Mouse (Mus musculus): ENCODE measurements around the gene Olfr784. TPM values are rescaled to one million over a fixed set of nuclear protein-coding genes. Genes with fewer than 3 reads are reported as not detected.

The Olfr784 gene
- polyA plus RNA-seq (2014; fragmentation: Illumina TruSeq; extraction: RNeasy Lipid Tissue Mini Kit (QIAGEN cat#74804); ENCODE audit: low read depth, low replicate concordance): not detected

DNA sequence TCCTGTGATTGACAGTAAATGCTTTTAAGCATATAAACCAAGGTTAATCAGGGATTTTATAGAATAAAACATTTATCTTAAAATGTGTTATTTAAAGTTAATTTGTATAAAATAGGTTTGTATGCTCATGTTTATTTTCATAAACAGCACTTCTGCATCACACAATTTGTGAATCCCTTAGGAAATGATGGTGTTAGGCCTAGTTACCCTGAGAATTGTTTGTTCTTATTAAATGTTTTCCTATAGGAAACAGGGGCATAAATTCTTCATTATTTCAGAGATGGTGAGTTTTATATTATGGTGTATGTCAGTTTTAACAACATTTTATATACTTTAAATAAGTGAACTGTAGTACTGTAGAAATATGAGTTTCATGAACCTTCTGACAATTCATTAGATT is at the start of gene Olfr784:
Gene Olfr784, plus strand, starts transcription at position 301 of the 400 bp plus-strand sequence.

DNA sequence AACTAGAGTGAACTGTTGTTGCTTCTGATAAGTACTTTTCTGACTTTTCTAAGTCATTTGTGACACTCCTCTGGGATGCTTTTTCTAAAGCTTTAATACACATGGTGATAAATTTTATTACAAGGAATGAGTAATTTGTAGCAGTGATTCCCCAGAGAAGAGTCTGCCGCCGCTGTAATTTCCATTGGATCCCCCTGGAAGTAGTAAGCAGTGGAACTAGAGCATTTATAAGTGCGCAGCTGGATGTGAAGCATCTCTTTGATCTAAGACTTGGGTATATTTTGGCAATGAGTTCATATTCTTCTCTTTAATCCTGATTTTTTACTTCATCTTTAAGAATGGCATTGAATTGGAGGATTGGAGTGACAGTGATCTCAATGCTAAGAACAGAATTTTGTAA is 35.3 kb upstream of the Olfr784 start, which contains the start of gene Olfr782:
Gene Olfr782, plus strand, starts transcription at position 301 of the 400 bp plus-strand sequence.

DNA sequence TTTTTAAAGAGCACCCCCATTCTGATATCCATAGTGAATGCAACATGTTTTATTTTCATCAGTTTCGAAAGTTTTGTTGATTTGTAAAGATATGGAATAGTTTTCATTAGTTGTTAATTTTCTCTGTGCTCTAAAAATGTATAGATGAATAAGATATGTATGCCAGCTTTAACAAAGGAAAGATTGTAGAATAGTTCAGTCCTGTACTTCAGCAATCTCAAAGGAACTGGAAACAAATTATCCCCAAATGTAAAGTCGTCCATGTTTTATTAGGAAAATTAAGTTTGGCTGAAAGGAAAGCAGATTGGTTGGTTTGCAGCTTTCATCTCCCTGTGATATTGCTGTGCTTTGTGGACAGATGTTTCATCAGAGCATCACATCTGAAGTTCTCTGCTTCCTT is 21.2 kb downstream of the Olfr784 start, which contains the start of gene Olfr785:
Gene Olfr785, plus strand, starts transcription at position 301 of the 400 bp plus-strand sequence.

DNA sequence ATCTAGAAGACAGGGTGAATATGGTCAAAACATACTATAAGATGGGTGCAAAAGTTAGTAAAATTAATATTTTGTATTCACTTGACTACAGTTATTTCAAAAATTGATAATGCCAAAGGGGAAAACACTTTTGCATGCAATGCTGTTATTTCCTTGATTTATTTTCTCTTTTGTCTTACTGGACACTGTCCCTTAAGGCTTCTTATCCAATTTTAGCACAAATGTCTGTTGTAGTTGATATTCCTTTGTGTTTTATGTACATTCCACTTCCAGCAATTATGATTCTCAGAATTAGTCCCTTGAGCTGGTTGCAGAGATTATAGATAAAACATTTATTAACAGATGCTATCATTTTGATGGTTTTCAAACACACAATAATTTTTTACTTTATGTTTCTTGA is 43.1 kb downstream of the Olfr784 start, which contains the start of gene Olfr786:
Gene Olfr786, plus strand, starts transcription at position 301 of the 400 bp plus-strand sequence.

Other genes with a start within 250 kb of the Olfr784 start
- not detected for gene Olfr770, start 245.1 kb upstream of the Olfr784 start, polyA plus RNA-seq (2014; fragmentation: Illumina TruSeq; extraction: RNeasy Lipid Tissue Mini Kit (QIAGEN cat#74804); ENCODE audit: low read depth, low replicate concordance)
- not detected for gene Olfr771, start 219.3 kb upstream of the Olfr784 start, polyA plus RNA-seq (2014; fragmentation: Illumina TruSeq; extraction: RNeasy Lipid Tissue Mini Kit (QIAGEN cat#74804); ENCODE audit: low read depth, low replicate concordance)
- not detected for gene Olfr772, start 206.2 kb upstream of the Olfr784 start, polyA plus RNA-seq (2014; fragmentation: Illumina TruSeq; extraction: RNeasy Lipid Tissue Mini Kit (QIAGEN cat#74804); ENCODE audit: low read depth, low replicate concordance)
- not detected for gene Olfr773, start 196.7 kb upstream of the Olfr784 start, polyA plus RNA-seq (2014; fragmentation: Illumina TruSeq; extraction: RNeasy Lipid Tissue Mini Kit (QIAGEN cat#74804); ENCODE audit: low read depth, low replicate concordance)
- gene Olfr774, start 147.9 kb upstream of the Olfr784 start, polyA plus RNA-seq (2014; fragmentation: Illumina TruSeq; extraction: RNeasy Lipid Tissue Mini Kit (QIAGEN cat#74804); ENCODE audit: low read depth, low replicate concordance): not detected
- not detected for gene Olfr775, start 135.7 kb upstream of the Olfr784 start, polyA plus RNA-seq (2014; fragmentation: Illumina TruSeq; extraction: RNeasy Lipid Tissue Mini Kit (QIAGEN cat#74804); ENCODE audit: low read depth, low replicate concordance)
- not detected for gene Olfr776, start 125.0 kb upstream of the Olfr784 start, polyA plus RNA-seq (2014; fragmentation: Illumina TruSeq; extraction: RNeasy Lipid Tissue Mini Kit (QIAGEN cat#74804); ENCODE audit: low read depth, low replicate concordance)
- not detected for gene Olfr777, start 112.6 kb upstream of the Olfr784 start, polyA plus RNA-seq (2014; fragmentation: Illumina TruSeq; extraction: RNeasy Lipid Tissue Mini Kit (QIAGEN cat#74804); ENCODE audit: low read depth, low replicate concordance)
- not detected for gene Olfr780, start 66.0 kb upstream of the Olfr784 start, polyA plus RNA-seq (2014; fragmentation: Illumina TruSeq; extraction: RNeasy Lipid Tissue Mini Kit (QIAGEN cat#74804); ENCODE audit: low read depth, low replicate concordance)
- not detected for gene Olfr781, start 55.2 kb upstream of the Olfr784 start, polyA plus RNA-seq (2014; fragmentation: Illumina TruSeq; extraction: RNeasy Lipid Tissue Mini Kit (QIAGEN cat#74804); ENCODE audit: low read depth, low replicate concordance)
- not detected for gene Olfr782, start 35.2 kb upstream of the Olfr784 start, polyA plus RNA-seq (2014; fragmentation: Illumina TruSeq; extraction: RNeasy Lipid Tissue Mini Kit (QIAGEN cat#74804); ENCODE audit: low read depth, low replicate concordance)
- gene Olfr785, start 21.3 kb downstream of the Olfr784 start, polyA plus RNA-seq (2014; fragmentation: Illumina TruSeq; extraction: RNeasy Lipid Tissue Mini Kit (QIAGEN cat#74804); ENCODE audit: low read depth, low replicate concordance): not detected
- not detected for gene Olfr786, start 43.2 kb downstream of the Olfr784 start, polyA plus RNA-seq (2014; fragmentation: Illumina TruSeq; extraction: RNeasy Lipid Tissue Mini Kit (QIAGEN cat#74804); ENCODE audit: low read depth, low replicate concordance)
- not detected for gene Olfr787, start 77.8 kb downstream of the Olfr784 start, polyA plus RNA-seq (2014; fragmentation: Illumina TruSeq; extraction: RNeasy Lipid Tissue Mini Kit (QIAGEN cat#74804); ENCODE audit: low read depth, low replicate concordance)
- not detected for gene Olfr788, start 86.9 kb downstream of the Olfr784 start, polyA plus RNA-seq (2014; fragmentation: Illumina TruSeq; extraction: RNeasy Lipid Tissue Mini Kit (QIAGEN cat#74804); ENCODE audit: low read depth, low replicate concordance)
- gene Olfr789, start 100.7 kb downstream of the Olfr784 start, polyA plus RNA-seq (2014; fragmentation: Illumina TruSeq; extraction: RNeasy Lipid Tissue Mini Kit (QIAGEN cat#74804); ENCODE audit: low read depth, low replicate concordance): not detected
- gene Olfr790, start 114.4 kb downstream of the Olfr784 start, polyA plus RNA-seq (2014; fragmentation: Illumina TruSeq; extraction: RNeasy Lipid Tissue Mini Kit (QIAGEN cat#74804); ENCODE audit: low read depth, low replicate concordance): not detected
- gene Olfr791, start 137.7 kb downstream of the Olfr784 start, polyA plus RNA-seq (2014; fragmentation: Illumina TruSeq; extraction: RNeasy Lipid Tissue Mini Kit (QIAGEN cat#74804); ENCODE audit: low read depth, low replicate concordance): not detected
- gene Olfr792, start 155.1 kb downstream of the Olfr784 start, polyA plus RNA-seq (2014; fragmentation: Illumina TruSeq; extraction: RNeasy Lipid Tissue Mini Kit (QIAGEN cat#74804); ENCODE audit: low read depth, low replicate concordance): not detected
- gene Olfr794, start 183.6 kb downstream of the Olfr784 start, polyA plus RNA-seq (2014; fragmentation: Illumina TruSeq; extraction: RNeasy Lipid Tissue Mini Kit (QIAGEN cat#74804); ENCODE audit: low read depth, low replicate concordance): not detected
- gene Olfr796, start 228.5 kb downstream of the Olfr784 start, polyA plus RNA-seq (2014; fragmentation: Illumina TruSeq; extraction: RNeasy Lipid Tissue Mini Kit (QIAGEN cat#74804); ENCODE audit: low read depth, low replicate concordance): not detected
- not detected for gene Olfr798, start 243.9 kb downstream of the Olfr784 start, polyA plus RNA-seq (2014; fragmentation: Illumina TruSeq; extraction: RNeasy Lipid Tissue Mini Kit (QIAGEN cat#74804); ENCODE audit: low read depth, low replicate concordance)

Measured in heart, adult 10 weeks (tissue).